Mouse (Mus musculus): ENCODE data around the gene Cryz.

The Cryz gene

GRCm38 (mm10) chr3:154596488-154596933 lies at the start of gene Cryz:
Gene Cryz (plus strand): TSS chr3:154596711.
- in situ Hi-C loops (cut with MboI), result loop anchor here (25.0 kb wide), 2 partner anchors 491 to 634 kb away; partner anchors contain the start of genes Fpgt, Lrriq3 and Slc44a5

GRCm38 (mm10) chr3:154547549-154548426 lies 48.7 kb upstream of the Cryz start:
- in situ Hi-C loops (cut with MboI), result no loop called here

- in situ Hi-C loops (cut with MboI), result no loop called here
Observed at GRCm38 (mm10) chr3:154548868-154549301, 47.6 kb upstream of the Cryz start.

GRCm38 (mm10) chr3:154550326-154551034 lies 46.0 kb upstream of the Cryz start:
- in situ Hi-C loops (cut with MboI), result no loop called here

- in situ Hi-C loops (cut with MboI), result no loop called here
Observed at GRCm38 (mm10) chr3:154551035-154551411, 45.5 kb upstream of the Cryz start.

GRCm38 (mm10) chr3:154562192-154562591 lies 34.3 kb upstream of the Cryz start:
- in situ Hi-C loops (cut with MboI), result no loop called here

- in situ Hi-C loops (cut with MboI), result no loop called here
Observed at GRCm38 (mm10) chr3:154565437-154565836, 31.1 kb upstream of the Cryz start.

GRCm38 (mm10) chr3:154570029-154570575 lies 26.4 kb upstream of the Cryz start:
- in situ Hi-C loops (cut with MboI), result no loop called here

- in situ Hi-C loops (cut with MboI), result no loop called here
Observed at GRCm38 (mm10) chr3:154570786-154571185, 25.7 kb upstream of the Cryz start.

GRCm38 (mm10) chr3:154572341-154572972 lies 24.1 kb upstream of the Cryz start:
- in situ Hi-C loops (cut with MboI), result no loop called here

- in situ Hi-C loops (cut with MboI), result no loop called here
Observed at GRCm38 (mm10) chr3:154573666-154574065, 22.8 kb upstream of the Cryz start.

- in situ Hi-C loops (cut with MboI), result loop anchor here (25.0 kb wide), 2 partner anchors 509 to 616 kb away; partner anchors contain the start of genes Fpgt, Lrriq3 and Slc44a5
Observed at GRCm38 (mm10) chr3:154577895-154578294, 18.6 kb upstream of the Cryz start.

- in situ Hi-C loops (cut with MboI), result loop anchor here (25.0 kb wide), 2 partner anchors 503 to 622 kb away; partner anchors contain the start of genes Fpgt, Lrriq3 and Slc44a5
Observed at GRCm38 (mm10) chr3:154584351-154584750, 12.2 kb upstream of the Cryz start.

GRCm38 (mm10) chr3:154590971-154591370 lies 5.5 kb upstream of the Cryz start:
- in situ Hi-C loops (cut with MboI), result loop anchor here (25.0 kb wide), 2 partner anchors 496 to 629 kb away; partner anchors contain the start of genes Fpgt, Lrriq3 and Slc44a5

GRCm38 (mm10) chr3:154591621-154592020 lies 4.9 kb upstream of the Cryz start:
- in situ Hi-C loops (cut with MboI), result loop anchor here (25.0 kb wide), 2 partner anchors 496 to 629 kb away; partner anchors contain the start of genes Fpgt, Lrriq3 and Slc44a5

- in situ Hi-C loops (cut with MboI), result loop anchor here (25.0 kb wide), 2 partner anchors 494 to 631 kb away; partner anchors contain the start of genes Fpgt, Lrriq3 and Slc44a5
Observed at GRCm38 (mm10) chr3:154593596-154593995, 2.9 kb upstream of the Cryz start.

GRCm38 (mm10) chr3:154594156-154594555 lies 2.4 kb upstream of the Cryz start:
- in situ Hi-C loops (cut with MboI), result loop anchor here (25.0 kb wide), 2 partner anchors 493 to 632 kb away; partner anchors contain the start of genes Fpgt, Lrriq3 and Slc44a5

- in situ Hi-C loops (cut with MboI), result loop anchor here (25.0 kb wide), 2 partner anchors 490 to 635 kb away; partner anchors contain the start of genes Fpgt, Lrriq3 and Slc44a5
Observed at GRCm38 (mm10) chr3:154596934-154597554, 533 bp downstream of the Cryz start, which contains the start of gene Tyw3. Gene Tyw3 (minus strand): TSS chr3:154597104.

- in situ Hi-C loops (cut with MboI), result loop anchor here (25.0 kb wide), 2 partner anchors 490 to 635 kb away; partner anchors contain the start of genes Fpgt, Lrriq3 and Slc44a5
Observed at GRCm38 (mm10) chr3:154597561-154597960, 1.1 kb downstream of the Cryz start.

- in situ Hi-C loops (cut with MboI), result no loop called here
Observed at GRCm38 (mm10) chr3:154602141-154602540, 5.6 kb downstream of the Cryz start.

All from mature B cell (primary cell).